Mouse (Mus musculus) right cerebral cortex, postnatal 36 days (tissue): ENCODE measurements around the gene Pramef17.
"Not testable (repeated sequence)": the region's sequence is repeated elsewhere in the genome, so short reads cannot be mapped to it uniquely, and the experiment has no call there.

Source experiments
- DNase-seq, 2 experiments: peaks; one replicate each; pipeline ENCODE4 v3.0.0; 2022; ENCODE audit warnings: low spot score in 2 of 2, mixed read lengths in 1 of 2

Gene Pramef17

GRCm38 (mm10) chr4:143994269-143994668, at the start of gene Pramef17:
Gene Pramef17, minus strand, starts transcription at chr4:143994369.
- not testable (repeated sequence) for DNase-seq

GRCm38 (mm10) chr4:143988126-143988525, 6.0 kb downstream of the Pramef17 start:
- peak; percentile 40 to 61 for DNase-seq

GRCm38 (mm10) chr4:143987475-143987941, 6.7 kb downstream of the Pramef17 start:
- DNase-seq: peak; percentile 11

- DNase-seq: peak; percentile 20 to 47
Observed at GRCm38 (mm10) chr4:143985733-143986132, 8.4 kb downstream of the Pramef17 start.

GRCm38 (mm10) chr4:143985165-143985564, 9.0 kb downstream of the Pramef17 start:
- peak; percentile 3 to 6 for DNase-seq

- DNase-seq: not testable (repeated sequence)
Observed at GRCm38 (mm10) chr4:143983446-143983845, 10.7 kb downstream of the Pramef17 start.

GRCm38 (mm10) chr4:143966850-143967249, 27.3 kb downstream of the Pramef17 start, which contains the start of gene Gm13101:
Gene Gm13101, minus strand, starts transcription at chr4:143966950.
- DNase-seq: not testable (repeated sequence)

GRCm38 (mm10) chr4:143950916-143951315, 43.3 kb downstream of the Pramef17 start, which contains the start of gene Pramef25:
Gene Pramef25, minus strand, starts transcription at chr4:143951016.
- not testable (repeated sequence) for DNase-seq
